Mouse (Mus musculus): ENCODE measurements at regions not wholly inside any gene's neighbourhood (a gene's known extent, or its start where the extent isn't known, plus 50 kb on each side); places are given as distances from the start of the nearest gene placed in this dataset.

GRCm38 (mm10) chr9:91073366-91074174 lies 288.6 kb upstream of the Zic4 start:
- Histone ChIP-seq H3K36me3 (ENCODE audit: control insufficient read depth, insufficient read depth) (no peaks in the 10 kb centered on the region), H3K27me3 (ENCODE audit: control insufficient read depth, insufficient read depth, insufficient read length) (no peaks in the 10 kb centered on the region), H3K79me2 (ENCODE audit: control insufficient read depth, insufficient read depth) (no peaks in the 10 kb centered on the region), H3K4me3 (no peak overlapping the region), H3K4me2 (ENCODE audit: low read depth) (peak overlapping the region; percentile 13), H3ac (ENCODE audit: control insufficient read depth, insufficient read length) (no peak overlapping the region)
- TF ChIP-seq MAX (IDR thresholded peaks at IDR 0.05; ENCODE audit: low read depth) (no peak), MYOD1 (IDR thresholded peaks at IDR 0.05; ENCODE audit: control insufficient read depth in 1 of 3, insufficient read length in 2 of 3, low read depth in 2 of 3) (peak in 2 of 3 experiments; percentile 3 to 17), MYOG (IDR thresholded peaks at IDR 0.05; ENCODE audit: control insufficient read depth in 1 of 3, insufficient read depth in 1 of 3, insufficient read length in 2 of 3, low read depth in 2 of 3) (peak in 1 of 3 experiments; percentile 26), REST (IDR thresholded peaks at IDR 0.05; ENCODE audit: insufficient read depth, insufficient read length) (no peak)

DNA sequence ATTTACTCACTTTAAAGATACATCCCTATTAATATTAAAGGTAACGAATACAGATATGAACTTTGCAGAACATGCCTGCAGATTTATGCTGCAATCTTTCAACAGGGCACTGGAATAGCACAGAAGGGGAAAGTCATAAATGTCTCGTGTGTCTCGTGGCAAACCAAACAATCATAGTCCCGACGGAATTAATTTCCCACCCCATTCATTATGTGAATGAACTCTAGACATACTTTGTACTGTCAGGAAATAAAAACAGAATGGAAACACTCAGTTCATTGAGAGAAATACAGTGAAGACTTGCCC lies 288.1 kb upstream of the Zic4 start:
- no peaks in the 10 kb centered on the region for H3K79me2 ChIP-seq (ENCODE audit: control insufficient read depth, insufficient read depth)
- no peaks in the 10 kb centered on the region for H3K27me3 ChIP-seq (ENCODE audit: control insufficient read depth, insufficient read depth, insufficient read length)
- no peak overlapping the region for H3ac ChIP-seq (ENCODE audit: control insufficient read depth, insufficient read length)
- TF ChIP-seq USF1 (IDR thresholded peaks at IDR 0.05; ENCODE audit: low read depth) (no peak), TCF3 (IDR thresholded peaks at IDR 0.05; ENCODE audit: insufficient read length, low read depth) (no peak), E2F4 (IDR thresholded peaks at IDR 0.05; ENCODE audit: insufficient read depth) (no peak), TCF12 (IDR thresholded peaks at IDR 0.05; ENCODE audit: insufficient read depth, poor library complexity, severe bottlenecking) (no peak), REST (IDR thresholded peaks at IDR 0.05; ENCODE audit: insufficient read depth, insufficient read length) (no peak), MYOD1 (IDR thresholded peaks at IDR 0.05; ENCODE audit: control insufficient read depth in 1 of 3, insufficient read length in 2 of 3, low read depth in 2 of 3) (no peak), SRF (IDR thresholded peaks at IDR 0.05; ENCODE audit: control insufficient read depth, insufficient read length, low read depth) (no peak), POLR2AphosphoS2 (IDR thresholded peaks at IDR 0.05; ENCODE audit: insufficient read length, low read depth) (no peak), MAX (IDR thresholded peaks at IDR 0.05; ENCODE audit: low read depth) (no peak), POLR2A (IDR thresholded peaks at IDR 0.05; ENCODE audit: insufficient read length, low read depth) (no peak), MYOG (IDR thresholded peaks at IDR 0.05; ENCODE audit: control insufficient read depth in 1 of 3, insufficient read depth in 1 of 3, insufficient read length in 2 of 3, low read depth in 2 of 3) (no peak), CEBPB (IDR thresholded peaks at IDR 0.05; ENCODE audit: insufficient read depth, poor library complexity, severe bottlenecking) (no peak)
- no peak overlapping the region for H3K4me2 ChIP-seq (ENCODE audit: low read depth)
- H3K36me3 ChIP-seq (ENCODE audit: control insufficient read depth, insufficient read depth), result no peaks in the 10 kb centered on the region
- H3K4me3 ChIP-seq, result no peak overlapping the region

- H3K4me2 ChIP-seq (ENCODE audit: low read depth), result no peak overlapping the region
- H3K4me3 ChIP-seq, result no peak overlapping the region
- H3K36me3 ChIP-seq (ENCODE audit: control insufficient read depth, insufficient read depth), result no peaks in the 10 kb centered on the region
- no peak for TF ChIP-seq USF1 (IDR thresholded peaks at IDR 0.05; ENCODE audit: low read depth)
- no peak for TF ChIP-seq POLR2A (IDR thresholded peaks at IDR 0.05; ENCODE audit: insufficient read length, low read depth)
- TF ChIP-seq POLR2AphosphoS2 (IDR thresholded peaks at IDR 0.05; ENCODE audit: insufficient read length, low read depth), result no peak
- TF ChIP-seq MAX (IDR thresholded peaks at IDR 0.05; ENCODE audit: low read depth), result no peak
- no peak for TF ChIP-seq E2F4 (IDR thresholded peaks at IDR 0.05; ENCODE audit: insufficient read depth)
- no peak for TF ChIP-seq TCF12 (IDR thresholded peaks at IDR 0.05; ENCODE audit: insufficient read depth, poor library complexity, severe bottlenecking)
- H3K27me3 ChIP-seq (ENCODE audit: control insufficient read depth, insufficient read depth, insufficient read length), result no peaks in the 10 kb centered on the region
- H3ac ChIP-seq (ENCODE audit: control insufficient read depth, insufficient read length), result no peak overlapping the region
- H3K79me2 ChIP-seq (ENCODE audit: control insufficient read depth, insufficient read depth), result no peaks in the 10 kb centered on the region
Observed at GRCm38 (mm10) chr9:91077490-91077889, 284.7 kb upstream of the Zic4 start.

DNA sequence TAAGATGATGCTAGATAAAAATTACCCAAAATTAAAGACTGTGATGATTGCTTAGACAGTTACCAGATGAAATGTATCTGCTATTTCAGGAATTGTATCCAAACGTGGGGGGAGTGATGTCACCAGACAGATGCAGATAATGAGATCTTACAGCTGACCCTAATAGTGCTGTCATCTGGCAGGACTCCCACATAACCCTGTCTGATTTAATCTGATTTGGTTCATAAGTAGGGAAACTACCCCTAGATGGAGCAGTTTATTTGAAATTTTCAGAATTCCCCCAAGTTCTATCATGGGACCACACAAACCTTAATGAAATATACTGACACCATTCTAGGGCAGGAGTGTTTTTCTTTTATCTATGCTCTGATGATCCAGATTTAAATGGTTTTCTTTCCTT lies 278.4 kb upstream of the Zic4 start:
- Histone ChIP-seq H3K4me2 (ENCODE audit: low read depth) (no peak overlapping the region), H3K27me3 (ENCODE audit: control insufficient read depth, insufficient read depth, insufficient read length) (no peaks in the 10 kb centered on the region), H3K4me3 (no peak overlapping the region), H3K36me3 (ENCODE audit: control insufficient read depth, insufficient read depth) (no peaks in the 10 kb centered on the region), H3K79me2 (ENCODE audit: control insufficient read depth, insufficient read depth) (no peaks in the 10 kb centered on the region), H3ac (ENCODE audit: control insufficient read depth, insufficient read length) (no peak overlapping the region)
- TF ChIP-seq POLR2A (IDR thresholded peaks at IDR 0.05; ENCODE audit: insufficient read length, low read depth), result no peak
- no peak for TF ChIP-seq MYOD1 (IDR thresholded peaks at IDR 0.05; ENCODE audit: control insufficient read depth in 1 of 3, insufficient read length in 2 of 3, low read depth in 2 of 3)
- no peak for TF ChIP-seq USF1 (IDR thresholded peaks at IDR 0.05; ENCODE audit: low read depth)
- no peak for TF ChIP-seq POLR2AphosphoS2 (IDR thresholded peaks at IDR 0.05; ENCODE audit: insufficient read length, low read depth)
- TF ChIP-seq SRF (IDR thresholded peaks at IDR 0.05; ENCODE audit: control insufficient read depth, insufficient read length, low read depth), result no peak

- Histone ChIP-seq H3K4me3 (no peak overlapping the region), H3K36me3 (ENCODE audit: control insufficient read depth, insufficient read depth) (no peaks in the 10 kb centered on the region), H3ac (ENCODE audit: control insufficient read depth, insufficient read length) (no peak overlapping the region), H3K4me2 (ENCODE audit: low read depth) (no peak overlapping the region), H3K79me2 (ENCODE audit: control insufficient read depth, insufficient read depth) (no peaks in the 10 kb centered on the region), H3K27me3 (ENCODE audit: control insufficient read depth, insufficient read depth, insufficient read length) (no peaks in the 10 kb centered on the region)
- TF ChIP-seq MAX (IDR thresholded peaks at IDR 0.05; ENCODE audit: low read depth) (no peak), SRF (IDR thresholded peaks at IDR 0.05; ENCODE audit: control insufficient read depth, insufficient read length, low read depth) (no peak), POLR2A (IDR thresholded peaks at IDR 0.05; ENCODE audit: insufficient read length, low read depth) (no peak), REST (IDR thresholded peaks at IDR 0.05; ENCODE audit: insufficient read depth, insufficient read length) (no peak), MYOD1 (IDR thresholded peaks at IDR 0.05; ENCODE audit: control insufficient read depth in 1 of 3, insufficient read length in 2 of 3, low read depth in 2 of 3) (no peak), MYOG (IDR thresholded peaks at IDR 0.05; ENCODE audit: control insufficient read depth in 1 of 3, insufficient read depth in 1 of 3, insufficient read length in 2 of 3, low read depth in 2 of 3) (no peak), POLR2AphosphoS2 (IDR thresholded peaks at IDR 0.05; ENCODE audit: insufficient read length, low read depth) (no peak), USF1 (IDR thresholded peaks at IDR 0.05; ENCODE audit: low read depth) (no peak), E2F4 (IDR thresholded peaks at IDR 0.05; ENCODE audit: insufficient read depth) (no peak)
Observed at GRCm38 (mm10) chr9:91085923-91086322, 276.3 kb upstream of the Zic4 start.
